Mouse (Mus musculus): ENCODE data around the gene Ube2j1. TPM values are rescaled to one million over a fixed set of nuclear protein-coding genes. Genes with fewer than 3 reads are reported as not detected.

Gene Ube2j1
- 56.2 and 60.5 TPM in 2 replicates for polyA plus RNA-seq (2015; fragmentation: Nextera tagmentation; extraction: Ambion mirVana)

DNA sequence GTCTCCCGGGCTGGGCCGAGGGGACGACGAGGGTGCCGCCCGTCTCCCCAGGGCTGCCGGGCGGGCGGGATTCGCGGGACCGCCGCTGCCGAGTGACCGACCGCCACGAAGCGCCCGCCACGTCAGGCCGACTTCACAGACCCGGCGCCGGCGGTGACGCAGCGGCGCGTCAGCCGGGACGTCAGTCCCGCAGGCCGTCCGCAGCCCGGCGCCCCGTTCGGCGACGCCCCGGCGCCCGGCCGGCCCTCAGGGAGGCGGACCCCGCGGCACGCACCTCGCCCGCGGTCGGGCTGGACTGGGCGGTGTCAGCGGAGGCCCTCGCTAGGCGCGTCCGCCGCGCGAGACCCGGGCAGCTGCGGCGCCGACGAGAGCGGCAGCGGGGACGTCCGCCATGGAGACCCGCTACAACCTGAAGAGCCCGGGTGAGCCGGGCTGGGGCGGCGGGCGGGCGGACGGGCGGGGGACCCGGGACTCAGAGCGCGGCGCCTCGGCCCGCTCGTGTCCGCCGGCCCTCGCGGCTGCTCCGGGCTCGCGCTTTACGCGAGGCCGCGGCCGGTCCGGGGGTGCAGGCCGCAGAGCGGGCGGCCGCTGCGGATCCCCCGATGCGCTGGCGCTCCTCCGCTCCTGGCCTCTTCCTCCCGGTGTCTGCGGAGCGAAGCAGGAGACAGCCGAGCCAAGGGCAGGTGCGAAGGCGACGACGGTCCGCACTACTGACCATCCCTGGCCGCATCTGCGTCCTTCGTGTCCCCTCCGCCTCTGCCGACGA, at the start of gene Ube2j1:
Ube2j1 (plus strand) TSS at position 222 of the 766 bp plus-strand sequence.
- WGBS = under 1% methylated on average over 85 of the region's 123 CpGs

GRCm38 (mm10) chr4:32981617-32982016, 49.6 kb upstream of the Ube2j1 start:
- H3K4me2 ChIP-seq = no peak overlapping the region; the same call in 1 of the 2 replicates
- 0 out of 2 replicates have a peak, but pooled peaks cover 5% of the 10 kb centered on the region for H3K27me3 ChIP-seq
- WGBS = 32% methylated on average over 5 of the region's 5 CpGs
- no peak overlapping the region for H3K4me3 ChIP-seq
- peaks cover 32% of the 10 kb centered on the region for H3K4me1 ChIP-seq (replicated peaks)
- no peak for ATAC-seq (ENCODE audit: low FRiP score)
- no peaks in the 10 kb centered on the region for H3K36me3 ChIP-seq
- H3K27ac ChIP-seq = no peak overlapping the region
- H3K9ac ChIP-seq = no peak overlapping the region
- no peaks in the 10 kb centered on the region for H3K9me3 ChIP-seq

More for the DNA sequence above, at the start of gene Ube2j1:
- H3K36me3 ChIP-seq = peaks cover 31% of the 10 kb centered on the region
- ATAC-seq (ENCODE audit: low FRiP score) = peak; percentile 96
- H3K27me3 ChIP-seq = no peaks in the 10 kb centered on the region
- peak within 1 kb of the TSS; percentile 84 for H3K4me3 ChIP-seq
- H3K4me1 ChIP-seq (replicated peaks) = peaks cover 33% of the 10 kb centered on the region
- H3K9ac ChIP-seq = peak within 1 kb of the TSS; percentile 97
- H3K9me3 ChIP-seq = no peaks in the 10 kb centered on the region
- H3K27ac ChIP-seq = peak within 1 kb of the TSS; percentile 99
- peak within 1 kb of the TSS; percentile 76 for H3K4me2 ChIP-seq

- H3K36me3 ChIP-seq = no peaks in the 10 kb centered on the region
- peaks cover 32% of the 10 kb centered on the region for H3K4me1 ChIP-seq (replicated peaks)
- H3K27me3 ChIP-seq = 0 out of 2 replicates have a peak, but pooled peaks cover 5% of the 10 kb centered on the region
- H3K4me3 ChIP-seq = peak overlapping the region; percentile 84
- 1% methylated on average over 15 of the region's 15 CpGs for WGBS
- H3K4me2 ChIP-seq = peak overlapping the region; percentile 86
- peak overlapping the region; percentile 95 for H3K9ac ChIP-seq
- no peaks in the 10 kb centered on the region for H3K9me3 ChIP-seq
- peak overlapping the region; percentile 93; the same call in 1 of the 2 replicates for H3K27ac ChIP-seq
- ATAC-seq (ENCODE audit: low FRiP score) = peak; percentile 51
Observed at GRCm38 (mm10) chr4:32982041-32982715, 49.0 kb upstream of the Ube2j1 start.

- H3K4me2 ChIP-seq = peak within 1 kb of the TSS; percentile 86
- peak within 1 kb of the TSS; percentile 95 for H3K9ac ChIP-seq
- H3K36me3 ChIP-seq = no peaks in the 10 kb centered on the region
- H3K9me3 ChIP-seq = no peaks in the 10 kb centered on the region
- peak within 1 kb of the TSS; percentile 84 for H3K4me3 ChIP-seq
- 0 out of 2 replicates have a peak, but pooled peaks cover 5% of the 10 kb centered on the region for H3K27me3 ChIP-seq
- WGBS = under 1% methylated on average over 17 of the region's 18 CpGs
- H3K4me1 ChIP-seq (replicated peaks) = peaks cover 32% of the 10 kb centered on the region
- H3K27ac ChIP-seq = peak within 1 kb of the TSS; percentile 93
- ATAC-seq (ENCODE audit: low FRiP score) = peak; percentile 85
Observed at GRCm38 (mm10) chr4:32982716-32983175, 48.5 kb upstream of the Ube2j1 start, which contains the start of gene Rragd. Rragd (plus strand) TSS chr4:32983037.

- Histone ChIP-seq H3K9me3 (no peaks in the 10 kb centered on the region), H3K4me2 (peak overlapping the region; percentile 86), H3K4me3 (peak overlapping the region; percentile 84), H3K27me3 (0 out of 2 replicates have a peak, but pooled peaks cover 5% of the 10 kb centered on the region), H3K27ac (peak overlapping the region; percentile 93), H3K4me1 (replicated peaks) (peaks cover 32% of the 10 kb centered on the region), H3K9ac (peak overlapping the region; percentile 95), H3K36me3 (no peaks in the 10 kb centered on the region)
- WGBS = 1% methylated on average over 59 of the region's 94 CpGs
- peak; percentile 77 for ATAC-seq (ENCODE audit: low FRiP score)
Observed at GRCm38 (mm10) chr4:32983176-32984155, 47.8 kb upstream of the Ube2j1 start.

DNA sequence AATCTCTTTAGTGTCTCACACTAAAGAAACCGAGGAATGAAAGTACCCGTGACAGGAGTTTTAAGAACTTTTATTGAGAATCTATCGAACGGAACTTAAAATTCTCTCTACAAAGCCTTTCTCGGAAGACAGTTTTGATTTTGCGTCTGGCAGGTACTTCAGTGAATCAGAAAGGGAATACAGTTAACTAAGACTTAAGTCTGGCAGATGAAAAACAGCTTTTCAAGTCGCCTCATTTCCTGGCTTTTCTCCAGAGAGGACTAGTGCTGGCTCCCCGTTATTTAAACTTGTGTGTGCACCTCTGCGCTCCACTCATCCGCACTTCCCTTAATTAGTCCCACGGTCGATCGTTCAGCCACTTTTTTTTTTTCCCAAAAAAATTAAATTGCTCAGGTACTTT, 47.0 kb upstream of the Ube2j1 start:
- Histone ChIP-seq H3K36me3 (no peaks in the 10 kb centered on the region), H3K27me3 (0 out of 2 replicates have a peak, but pooled peaks cover 5% of the 10 kb centered on the region), H3K27ac (peak overlapping the region; percentile 93), H3K4me2 (peak overlapping the region; percentile 86), H3K4me3 (peak overlapping the region; percentile 84), H3K4me1 (replicated peaks) (peaks cover 32% of the 10 kb centered on the region), H3K9ac (peak overlapping the region; percentile 95), H3K9me3 (no peaks in the 10 kb centered on the region)
- no peak for ATAC-seq (ENCODE audit: low FRiP score)
- WGBS = under 1% methylated on average over 13 of the region's 13 CpGs

DNA sequence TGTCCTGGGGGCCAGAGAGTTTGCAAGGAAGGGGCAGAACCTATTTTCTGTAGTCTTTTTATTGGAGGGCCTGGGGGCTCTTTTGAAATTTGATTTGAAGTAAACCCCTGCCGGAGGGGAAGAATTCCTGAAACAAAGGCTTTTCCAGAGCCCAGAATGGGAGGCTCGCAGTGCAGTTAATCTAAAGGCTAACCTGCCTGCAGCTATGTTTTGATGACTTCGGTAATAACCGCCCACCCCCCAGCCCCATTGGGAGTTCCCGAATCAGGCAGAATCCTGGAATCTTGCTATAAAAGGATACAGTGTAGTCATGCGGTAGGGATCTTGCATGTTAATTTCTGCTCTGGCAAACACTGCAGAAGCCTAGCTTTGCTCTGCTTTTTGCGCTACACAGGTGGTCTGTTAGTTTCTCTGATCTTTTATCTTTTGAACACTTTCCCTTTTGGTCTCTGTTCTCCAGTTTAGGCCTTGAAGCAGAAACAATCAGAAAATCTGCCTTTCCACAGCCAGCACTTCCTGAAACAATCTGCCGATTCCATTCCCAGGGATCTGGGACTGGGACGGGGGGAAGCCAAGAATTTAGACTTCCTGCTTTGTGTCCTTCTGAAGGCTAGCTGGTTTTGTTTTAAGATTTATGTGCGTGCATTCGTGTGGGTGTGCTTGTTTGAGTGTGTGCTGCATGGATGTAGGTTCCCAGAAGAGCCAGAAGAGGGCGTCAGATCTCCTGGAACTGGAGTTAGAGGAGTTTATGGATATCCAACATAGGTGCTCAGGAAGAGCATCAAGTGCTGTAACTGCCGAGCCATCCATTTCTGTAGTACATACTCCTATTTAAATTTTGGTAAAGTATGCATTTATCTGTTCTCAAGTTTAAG, 46.2 kb upstream of the Ube2j1 start:
- Histone ChIP-seq H3K4me1 (replicated peaks) (peaks cover 32% of the 10 kb centered on the region), H3K27ac (peak overlapping the region; percentile 93), H3K36me3 (no peaks in the 10 kb centered on the region), H3K4me3 (peak overlapping the region; percentile 84), H3K9me3 (no peaks in the 10 kb centered on the region), H3K27me3 (0 out of 2 replicates have a peak, but pooled peaks cover 5% of the 10 kb centered on the region), H3K9ac (peak overlapping the region; percentile 95), H3K4me2 (peak overlapping the region; percentile 86)
- no peak for ATAC-seq (ENCODE audit: low FRiP score)
- 10% methylated on average over 13 of the region's 13 CpGs for WGBS

DNA sequence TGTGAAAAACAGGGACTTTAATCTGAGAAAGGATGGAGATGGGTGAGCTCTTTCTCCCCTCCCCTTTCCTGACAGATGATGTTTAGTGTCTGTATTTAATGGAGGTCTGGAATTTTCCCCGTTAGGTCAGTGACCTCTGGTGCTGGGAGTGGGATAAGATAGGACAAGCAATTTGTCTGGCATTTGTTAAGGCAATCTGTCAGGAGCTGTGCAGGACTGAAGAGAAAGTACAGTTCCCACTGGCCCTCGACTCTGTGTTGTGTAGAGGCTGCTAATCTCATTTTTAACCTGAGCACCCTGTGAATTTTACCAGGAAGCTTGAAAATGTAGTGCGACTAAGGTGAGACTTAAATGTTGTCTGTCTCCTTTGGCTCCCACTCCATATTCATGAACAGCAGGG, 45.5 kb upstream of the Ube2j1 start:
- Histone ChIP-seq H3K4me3 (no peak overlapping the region), H3K27me3 (0 out of 2 replicates have a peak, but pooled peaks cover 5% of the 10 kb centered on the region), H3K27ac (peak overlapping the region; percentile 30; the same call in 1 of the 2 replicates), H3K36me3 (no peaks in the 10 kb centered on the region), H3K9ac (no peak overlapping the region), H3K4me2 (peak overlapping the region; percentile 86), H3K4me1 (replicated peaks) (peaks cover 32% of the 10 kb centered on the region), H3K9me3 (no peaks in the 10 kb centered on the region)
- WGBS = 6% methylated on average over 3 of the region's 3 CpGs
- ATAC-seq (ENCODE audit: low FRiP score) = no peak

DNA sequence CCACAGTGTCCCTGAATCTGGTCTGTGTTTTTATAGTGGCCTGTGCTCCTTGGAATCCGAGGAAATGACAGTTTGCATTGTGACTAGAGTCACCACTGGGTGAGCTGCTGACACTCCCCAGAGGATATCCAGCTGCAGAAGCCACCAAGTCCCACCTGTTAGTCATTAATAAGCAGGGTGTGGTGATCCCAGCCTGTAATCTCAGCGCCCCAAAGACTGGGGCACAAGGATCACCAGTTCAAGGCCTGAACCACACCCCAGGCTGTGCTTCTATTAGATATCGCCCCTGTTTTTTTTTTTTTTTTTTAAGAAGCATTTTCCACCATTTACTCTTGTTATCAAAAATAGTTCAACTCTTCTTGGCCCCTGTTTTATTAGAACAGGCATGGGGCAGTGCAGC, 44.2 kb upstream of the Ube2j1 start:
- Histone ChIP-seq H3K4me3 (no peak overlapping the region), H3K27me3 (no peaks in the 10 kb centered on the region), H3K4me2 (no peak overlapping the region), H3K9me3 (no peaks in the 10 kb centered on the region), H3K4me1 (replicated peaks) (peaks cover 26% of the 10 kb centered on the region), H3K27ac (no peak overlapping the region), H3K36me3 (no peaks in the 10 kb centered on the region), H3K9ac (no peak overlapping the region)
- no peak for ATAC-seq (ENCODE audit: low FRiP score)
- WGBS = 66% methylated on average over 3 of the region's 3 CpGs

- no peak for ATAC-seq (ENCODE audit: low FRiP score)
- 84% methylated on average over 2 of the region's 2 CpGs for WGBS
Observed at GRCm38 (mm10) chr4:32989346-32989745, 41.9 kb upstream of the Ube2j1 start.

More at GRCm38 (mm10) chr4:32989346-32989745, 41.9 kb upstream of the Ube2j1 start:
- Histone ChIP-seq H3K36me3 (no peaks in the 10 kb centered on the region), H3K9ac (no peak overlapping the region), H3K4me2 (no peak overlapping the region), H3K27me3 (no peaks in the 10 kb centered on the region), H3K4me3 (no peak overlapping the region), H3K9me3 (no peaks in the 10 kb centered on the region), H3K4me1 (replicated peaks) (peaks cover 18% of the 10 kb centered on the region), H3K27ac (no peak overlapping the region)

All from hindbrain, embryonic 13.5 days (tissue).